Mouse (Mus musculus) limb, embryonic 11.5 days (tissue): ENCODE results near the gene Tenm2. TPM values are rescaled to one million over a fixed set of nuclear protein-coding genes. Genes with fewer than 3 reads are reported as not detected.

Experiments
- ATAC-seq: fragments of 200-750 bp; cut with Nextera tagmentation; 2 replicates; pipeline ENCODE4 v1.8.0; 2017; ENCODE audit warnings: low read depth; ENCODE audit not compliant: insufficient number of reproducible peaks, low FRiP score, low TSS enrichment
- DNase-seq: peaks from one replicate; pipeline ENCODE4 v3.0.0-alpha.2; 2015; ENCODE audit warnings: low spot score
- H3K27ac ChIP-seq: fragments of 300-500 bp; sonication (generic); replicated peaks from 2 replicates; pipeline ENCODE4 v1.5.1; 2014; ENCODE audit warnings: low read depth, mild to moderate bottlenecking, low read length
- H3K27me3 ChIP-seq: fragments of 300-500 bp; sonication (generic); 2 replicates; pipeline ENCODE4 v1.6.1; 2014; ENCODE audit warnings: mild to moderate bottlenecking, low read length, mixed read lengths; ENCODE audit not compliant: control insufficient read depth, insufficient read depth
- H3K36me3 ChIP-seq: fragments of 300-500 bp; sonication (generic); 2 replicates; pipeline ENCODE4 v1.6.1; 2014; ENCODE audit warnings: mild to moderate bottlenecking, low read length, moderate library complexity, mixed read lengths; ENCODE audit not compliant: control insufficient read depth, insufficient read depth
- H3K4me1 ChIP-seq: fragments of 300-500 bp; sonication (generic); 2 replicates; pipeline ENCODE4 v1.6.1; 2014; ENCODE audit warnings: low read length, mixed read lengths; ENCODE audit not compliant: control insufficient read depth, insufficient read depth
- H3K4me2 ChIP-seq: fragments of 300-500 bp; sonication (generic); 2 replicates; pipeline ENCODE4 v1.6.1; 2014; ENCODE audit warnings: low read depth, mild to moderate bottlenecking, moderate library complexity; ENCODE audit not compliant: severe bottlenecking
- H3K4me3 ChIP-seq: fragments of 300-500 bp; sonication (generic); 2 replicates; pipeline ENCODE4 v1.5.1; 2014; ENCODE audit warnings: low read depth, low read length
- H3K9ac ChIP-seq: fragments of 300-500 bp; sonication (generic); 2 replicates; pipeline ENCODE4 v1.6.1; 2014; ENCODE audit warnings: mild to moderate bottlenecking, low read length
- H3K9me3 ChIP-seq: fragments of 300-500 bp; sonication (generic); 2 replicates; pipeline ENCODE4 v1.6.1; 2016; ENCODE audit warnings: low read length; ENCODE audit not compliant: control insufficient read depth
- WGBS: fragments of 180-500 bp; shearing (Covaris S2); extraction: QIAGEN DNeasy Blood & Tissue Kit; methylation state at CpG from one replicate; pipeline ENCODE4 v1.1.7; 2014; 5-methylcytosine and 5-hydroxymethylcytosine counted together
- polyA plus RNA-seq: library from polyadenylated mRNA; unstranded; fragments of >200 nt; fragmentation: Nextera tagmentation; extraction: Ambion mirVana; gene quantifications from 2 replicates; pipeline ENCODE4 v1.2.1, GENCODE M21; 2014

Tenm2 gene
- polyA plus RNA-seq, 1 experiment from 2014 or later: 0.44 TPM

DNA sequence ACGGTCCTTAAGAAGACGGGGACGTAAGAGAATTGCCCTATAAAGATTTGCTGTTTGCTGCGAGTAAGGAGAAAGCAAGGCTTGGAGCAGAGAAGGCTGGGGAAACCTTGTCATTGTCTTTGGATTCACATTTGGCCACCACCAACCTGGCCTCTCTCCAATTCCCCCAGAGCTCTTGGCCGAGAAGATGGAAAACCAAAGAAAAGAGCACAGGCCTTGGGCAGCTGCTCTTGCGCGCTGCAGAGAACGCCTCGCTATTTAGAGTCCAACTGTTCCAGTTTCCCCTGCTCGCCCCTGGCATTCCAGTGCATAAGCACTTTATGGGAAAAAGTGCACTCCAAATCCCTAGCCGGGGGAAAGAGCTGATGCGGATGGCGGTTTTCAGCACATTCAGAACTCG, 1139.5 kb downstream of the Tenm2 start:
- H3K9ac ChIP-seq: no peak overlapping the region
- no peak overlapping the region for H3K27ac ChIP-seq
- H3K4me2 ChIP-seq: no peak overlapping the region
- WGBS: 84% methylated on average over 14 of the region's 14 CpGs
- no peaks in the 10 kb centered on the region for H3K4me1 ChIP-seq
- H3K36me3 ChIP-seq: no peaks in the 10 kb centered on the region
- ATAC-seq: no peak
- H3K9me3 ChIP-seq: no peaks in the 10 kb centered on the region
- H3K4me3 ChIP-seq: no peak overlapping the region
- DNase-seq: no peak
- H3K27me3 ChIP-seq: no peaks in the 10 kb centered on the region

DNA sequence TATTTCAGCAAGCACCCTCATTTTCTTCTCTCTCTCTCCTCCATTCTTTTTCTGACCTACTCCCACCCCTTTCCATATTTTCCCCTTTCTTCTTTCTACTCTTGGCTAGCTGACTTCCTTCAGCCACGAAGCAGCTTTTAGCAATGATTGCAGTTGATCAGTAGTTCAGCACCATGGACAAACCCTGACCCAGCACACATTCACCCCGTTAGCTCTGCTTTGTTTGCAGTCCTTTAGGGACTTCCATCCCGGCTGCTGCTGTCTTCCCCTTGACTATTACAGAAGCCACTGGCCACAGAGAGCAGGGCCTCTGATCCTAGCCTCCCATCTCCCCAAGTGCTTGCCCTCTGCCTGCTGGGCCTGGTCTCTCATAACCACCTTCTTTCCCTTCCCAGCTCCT, 1145.6 kb downstream of the Tenm2 start:
- WGBS: 16% methylated on average over 3 of the region's 3 CpGs
- DNase-seq (peak; percentile 47), ATAC-seq (no peak)
- H3K9me3 ChIP-seq: no peaks in the 10 kb centered on the region
- no peak overlapping the region for H3K9ac ChIP-seq
- no peak overlapping the region for H3K27ac ChIP-seq
- no peaks in the 10 kb centered on the region for H3K4me1 ChIP-seq
- no peaks in the 10 kb centered on the region for H3K27me3 ChIP-seq
- H3K4me2 ChIP-seq: no peak overlapping the region
- H3K36me3 ChIP-seq: no peaks in the 10 kb centered on the region
- H3K4me3 ChIP-seq: no peak overlapping the region

DNA sequence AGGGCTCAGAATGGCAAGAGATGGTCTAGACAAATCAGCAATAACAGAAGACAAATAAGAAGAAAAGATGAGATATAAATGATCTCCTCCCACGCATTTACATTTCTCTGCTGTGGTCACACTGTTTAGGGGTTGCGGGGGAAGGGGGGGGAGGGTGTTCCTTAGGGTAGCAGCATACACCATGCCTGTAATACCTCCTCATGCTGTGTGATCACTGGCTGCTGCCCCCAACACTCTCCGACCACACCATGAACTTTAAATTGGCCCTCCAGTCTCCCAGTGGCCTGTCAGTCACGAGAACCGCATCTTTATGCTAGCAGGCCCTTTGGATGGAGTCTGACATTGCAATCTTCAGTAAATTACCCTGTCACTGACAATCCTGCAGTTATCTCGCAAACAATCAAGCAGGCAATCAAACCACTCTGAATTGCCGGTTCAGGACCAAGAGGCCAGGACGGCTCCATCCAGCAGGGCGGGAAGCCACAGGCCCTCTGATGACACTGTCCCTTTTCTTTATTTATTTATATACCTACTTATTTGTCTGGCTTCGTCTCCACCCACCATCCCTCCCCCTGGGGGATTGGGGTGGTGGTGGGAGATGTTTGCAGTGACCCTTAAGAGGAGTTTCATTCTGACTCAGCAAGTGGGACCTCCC, 1154.2 kb downstream of the Tenm2 start:
- Histone ChIP-seq H3K4me3 (no peak overlapping the region), H3K4me2 (no peak overlapping the region), H3K9ac (no peak overlapping the region), H3K27ac (no peak overlapping the region), H3K4me1 (no peaks in the 10 kb centered on the region), H3K9me3 (no peaks in the 10 kb centered on the region), H3K27me3 (no peaks in the 10 kb centered on the region), H3K36me3 (no peaks in the 10 kb centered on the region)
- ATAC-seq: no peak
- no peak for DNase-seq
- WGBS: 33% methylated on average over 10 of the region's 10 CpGs

DNA sequence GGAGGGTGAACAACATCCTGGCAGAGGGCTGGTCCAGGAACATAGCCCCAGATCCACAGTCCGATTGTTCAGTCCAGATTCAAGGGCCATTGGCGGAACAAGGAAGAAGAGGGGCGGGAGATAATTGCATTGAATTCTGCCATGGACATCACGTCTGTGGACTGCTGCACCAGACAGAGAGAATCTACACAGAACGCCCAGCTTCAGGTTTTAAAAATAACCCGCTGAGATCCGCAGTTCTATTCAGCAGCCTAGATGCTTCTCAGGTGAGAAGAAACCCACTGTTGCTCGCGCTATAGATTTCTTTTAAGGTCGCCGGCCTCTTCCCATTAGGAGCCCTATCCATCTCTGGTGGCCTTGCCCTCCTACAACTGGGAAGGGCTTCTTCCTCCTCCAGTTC, 1155.0 kb downstream of the Tenm2 start:
- DNase-seq (no peak), ATAC-seq (no peak)
- Histone ChIP-seq H3K27ac (no peak overlapping the region), H3K27me3 (no peaks in the 10 kb centered on the region), H3K9me3 (no peaks in the 10 kb centered on the region), H3K9ac (no peak overlapping the region), H3K4me1 (no peaks in the 10 kb centered on the region), H3K4me2 (no peak overlapping the region), H3K36me3 (no peaks in the 10 kb centered on the region), H3K4me3 (no peak overlapping the region)
- 62% methylated on average over 11 of the region's 11 CpGs for WGBS

DNA sequence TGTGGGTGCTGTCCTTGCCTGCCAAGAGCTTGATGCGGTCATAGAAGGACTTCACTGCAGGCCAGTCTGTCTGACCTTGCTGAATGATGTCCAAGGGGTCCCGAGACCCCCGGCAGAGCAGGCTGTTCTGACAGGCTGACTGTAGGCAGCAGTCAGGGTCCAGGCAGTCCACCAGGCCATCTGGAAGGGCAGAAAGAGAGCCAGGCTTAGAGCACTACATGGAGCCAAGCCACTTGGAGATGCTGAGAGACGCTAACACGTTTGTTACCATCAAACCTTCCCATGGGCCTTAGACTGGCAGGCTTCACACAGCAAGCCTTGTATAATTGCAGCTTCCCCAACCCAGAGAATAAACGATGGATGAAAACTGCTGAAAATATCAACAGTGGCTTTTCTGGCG, 1157.4 kb downstream of the Tenm2 start:
- Histone ChIP-seq H3K27me3 (no peaks in the 10 kb centered on the region), H3K4me2 (no peak overlapping the region), H3K9ac (no peak overlapping the region), H3K27ac (no peak overlapping the region), H3K4me3 (no peak overlapping the region), H3K9me3 (no peaks in the 10 kb centered on the region), H3K36me3 (no peaks in the 10 kb centered on the region), H3K4me1 (no peaks in the 10 kb centered on the region)
- ATAC-seq (no peak), DNase-seq (no peak)
- 84% methylated on average over 7 of the region's 7 CpGs for WGBS

DNA sequence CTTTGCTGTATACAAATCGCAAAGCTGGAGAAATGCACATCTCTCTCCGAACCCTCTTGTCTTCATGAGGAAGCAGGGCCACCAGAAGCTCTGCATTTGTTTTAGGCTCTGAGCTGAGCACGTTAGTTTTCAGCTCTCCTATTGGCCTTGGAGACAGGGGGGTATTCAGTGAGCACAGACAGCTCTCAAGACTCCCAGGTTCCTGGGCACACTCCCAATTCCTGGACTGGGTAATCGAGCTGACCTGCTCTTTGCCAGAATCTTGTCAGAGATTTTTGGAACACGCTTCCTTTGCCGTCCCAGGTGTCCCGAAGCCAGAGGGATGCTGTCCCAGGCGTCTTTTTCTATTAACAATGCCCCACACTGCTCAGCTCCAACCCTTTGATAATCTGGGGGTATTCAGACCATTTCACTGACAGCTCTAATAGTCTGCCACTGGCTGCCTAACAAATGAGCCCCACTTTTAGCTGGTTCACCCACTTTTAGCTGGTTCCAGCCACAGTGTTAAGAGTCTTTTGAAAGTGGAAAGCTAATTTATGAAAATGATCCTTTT, 1161.7 kb downstream of the Tenm2 start:
- Histone ChIP-seq H3K9ac (no peak overlapping the region), H3K27ac (no peak overlapping the region), H3K4me2 (no peak overlapping the region), H3K27me3 (no peaks in the 10 kb centered on the region), H3K9me3 (no peaks in the 10 kb centered on the region), H3K36me3 (no peaks in the 10 kb centered on the region), H3K4me1 (no peaks in the 10 kb centered on the region), H3K4me3 (no peak overlapping the region)
- ATAC-seq (no peak), DNase-seq (no peak)
- 80% methylated on average over 8 of the region's 8 CpGs for WGBS

DNA sequence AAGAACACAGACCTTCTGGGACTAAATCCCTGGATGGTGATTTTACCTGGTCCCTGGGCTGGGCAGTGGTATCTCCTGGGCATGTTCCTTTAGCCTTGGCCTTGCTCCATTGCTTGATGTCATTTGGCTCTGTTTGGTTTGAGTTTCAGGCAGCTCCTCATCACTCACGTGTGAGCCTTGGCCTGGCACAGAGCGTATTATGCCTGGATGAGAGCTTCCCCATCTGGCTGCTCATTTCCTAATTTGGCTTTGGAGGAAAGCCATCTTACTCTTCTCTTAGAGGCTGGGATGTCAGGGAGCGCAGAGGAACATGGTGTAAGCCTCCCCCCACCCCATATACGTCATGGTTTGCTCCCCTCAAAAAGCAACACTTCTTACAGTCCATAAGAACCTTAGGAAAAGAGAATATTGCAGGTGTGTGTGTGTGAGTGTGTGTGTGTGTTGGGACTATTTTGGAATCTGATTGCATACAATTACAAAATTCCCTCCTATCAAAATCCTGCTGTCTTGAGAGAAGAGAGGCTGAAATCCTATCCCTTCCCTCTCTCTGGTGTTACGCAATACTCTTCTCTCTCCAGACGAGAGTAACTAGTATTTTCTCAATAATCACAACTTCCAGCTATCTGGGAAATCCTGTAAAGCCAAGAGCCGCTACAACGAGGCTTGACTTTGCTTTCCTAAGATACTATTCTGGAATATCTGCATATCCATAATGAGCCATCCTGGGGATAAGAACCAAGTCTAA, 1162.5 kb downstream of the Tenm2 start:
- Histone ChIP-seq H3K4me3 (no peak overlapping the region), H3K36me3 (no peaks in the 10 kb centered on the region), H3K4me1 (no peaks in the 10 kb centered on the region), H3K9ac (no peak overlapping the region), H3K27me3 (no peaks in the 10 kb centered on the region), H3K4me2 (no peak overlapping the region), H3K27ac (no peak overlapping the region), H3K9me3 (no peaks in the 10 kb centered on the region)
- DNase-seq: no peak
- ATAC-seq: no peak
- 86% methylated on average over 8 of the region's 8 CpGs for WGBS

DNA sequence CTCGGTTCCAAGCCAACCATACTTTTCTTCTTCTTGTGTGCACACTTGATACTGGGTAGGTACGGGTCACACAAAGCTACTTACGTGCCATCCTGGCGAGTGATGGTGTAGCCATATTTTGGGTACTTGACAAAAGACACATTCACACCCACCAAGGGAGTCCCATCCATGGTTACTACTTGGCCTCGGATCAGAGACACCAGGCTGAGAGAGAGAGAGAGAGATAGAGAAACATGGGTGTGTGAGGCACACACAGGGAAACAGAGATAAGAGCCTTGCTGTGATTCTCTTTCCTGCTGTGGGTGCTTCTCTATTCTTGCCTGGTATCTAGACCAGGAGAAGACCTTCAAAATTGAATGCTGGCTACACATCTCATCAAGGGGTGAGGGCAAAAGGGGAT, 1163.1 kb downstream of the Tenm2 start:
- no peak overlapping the region for H3K27ac ChIP-seq
- H3K27me3 ChIP-seq: no peaks in the 10 kb centered on the region
- no peak overlapping the region for H3K4me3 ChIP-seq
- no peaks in the 10 kb centered on the region for H3K36me3 ChIP-seq
- no peak overlapping the region for H3K9ac ChIP-seq
- WGBS: 91% methylated on average over 5 of the region's 5 CpGs
- no peak for ATAC-seq
- no peaks in the 10 kb centered on the region for H3K9me3 ChIP-seq
- H3K4me1 ChIP-seq: no peaks in the 10 kb centered on the region
- DNase-seq: no peak
- no peak overlapping the region for H3K4me2 ChIP-seq
